Mouse (Mus musculus): ENCODE data around the gene Iqgap1.

Iqgap1 gene

DNA sequence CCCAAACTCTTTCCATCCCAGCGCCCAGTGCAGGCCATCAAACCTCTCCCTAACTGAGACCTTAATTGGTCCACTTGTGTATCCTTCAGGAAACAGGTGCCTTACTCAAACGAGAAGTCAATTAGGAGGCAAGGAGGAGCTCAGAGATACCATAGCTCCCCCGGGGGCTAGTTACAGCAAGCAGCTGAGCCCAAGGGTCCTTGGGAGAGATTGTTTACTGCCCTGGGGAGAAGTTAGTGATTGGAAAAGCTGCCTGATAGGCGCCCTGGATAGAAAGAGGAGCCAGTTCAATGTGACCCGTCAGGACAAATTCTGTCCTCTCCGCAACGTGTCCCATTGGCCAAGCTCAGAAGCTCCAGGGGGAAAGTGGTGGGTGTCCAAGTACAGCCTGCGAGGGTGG lies 126.1 kb downstream of the Iqgap1 start:
- DNase-seq, result no peak

DNA sequence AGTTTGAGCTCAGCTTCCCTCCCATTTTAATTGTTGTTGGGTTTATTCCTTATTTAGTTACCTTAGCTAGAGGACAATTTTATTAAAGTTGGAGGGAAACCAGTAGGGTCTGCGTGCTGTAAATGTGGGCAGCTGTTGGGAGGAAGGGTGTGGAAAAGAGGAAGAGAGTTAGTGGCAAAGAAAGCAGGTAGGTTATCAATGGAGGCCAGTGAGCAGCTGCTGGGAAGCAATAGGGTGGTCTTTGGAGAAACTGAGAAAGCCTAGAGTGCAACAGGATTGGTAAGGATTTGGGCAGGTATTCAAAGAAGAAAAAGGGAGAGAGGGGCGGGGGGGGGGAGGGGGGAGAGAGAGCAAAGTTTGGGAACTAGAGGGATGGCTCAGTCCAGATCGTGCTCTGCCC lies 126.8 kb downstream of the Iqgap1 start:
- no peak for DNase-seq

DNA sequence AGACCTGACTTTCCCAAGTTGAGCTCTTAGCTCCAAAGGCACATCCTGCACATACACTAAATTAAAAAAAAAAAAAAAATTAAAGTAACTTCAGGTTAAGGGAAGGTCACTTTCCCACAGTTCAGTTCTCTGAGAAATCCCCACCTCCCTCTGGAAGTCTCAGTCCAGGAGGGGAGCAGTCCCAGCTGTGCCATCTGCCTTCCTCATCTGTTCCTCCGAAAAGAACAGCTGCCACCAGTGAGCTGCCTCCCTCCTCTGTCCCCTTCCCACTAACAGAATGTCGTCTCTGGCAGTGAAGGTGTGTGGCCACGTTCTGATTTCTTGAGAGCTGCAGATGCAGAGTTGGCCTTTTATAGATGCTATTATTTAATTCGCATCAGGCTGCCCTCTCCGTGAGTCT lies 127.9 kb downstream of the Iqgap1 start:
- DNase-seq, result no peak

DNA sequence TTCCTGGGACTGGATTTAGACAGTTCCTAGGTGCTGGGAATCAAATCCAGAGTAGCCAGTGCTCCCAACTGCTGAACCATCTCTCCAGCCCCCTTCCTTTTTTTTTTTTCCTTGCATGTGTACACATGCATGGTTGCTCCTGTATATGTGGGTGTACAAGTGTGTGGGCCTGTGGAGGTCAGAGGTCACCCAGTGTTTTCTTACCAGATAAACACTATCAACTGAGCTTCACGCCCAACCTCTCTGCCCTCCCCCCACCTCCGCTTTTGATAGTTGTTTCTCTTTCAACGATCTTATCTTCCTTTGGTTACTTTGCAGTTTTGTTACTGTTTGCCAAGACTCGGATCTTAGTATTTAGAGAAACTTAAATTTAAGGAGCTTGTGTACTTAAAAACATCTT lies 128.9 kb downstream of the Iqgap1 start:
- DNase-seq, result no peak

- DNase-seq, result no peak
Observed at GRCm38 (mm10) chr7:80696334-80696733, 129.4 kb downstream of the Iqgap1 start.

DNA sequence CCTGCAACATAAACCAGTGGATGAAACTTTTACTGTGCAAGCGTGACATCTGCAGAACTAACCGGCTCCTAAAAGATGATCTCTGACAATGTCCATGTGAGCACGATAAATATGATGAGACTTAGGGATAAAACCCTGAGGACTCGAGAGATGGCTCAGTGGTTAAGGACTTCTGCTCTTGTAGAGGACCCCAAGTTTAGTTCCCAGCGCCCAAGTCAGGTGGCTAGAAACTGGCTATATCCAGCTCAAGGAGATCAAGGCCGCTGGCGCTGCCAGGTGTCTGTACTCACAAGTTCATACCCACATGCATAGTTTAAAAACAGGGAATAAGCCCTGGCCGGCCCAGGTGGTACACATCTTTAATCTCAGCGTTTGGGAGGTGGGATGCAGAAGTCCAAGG lies 133.3 kb downstream of the Iqgap1 start:
- no peak for DNase-seq

DNA sequence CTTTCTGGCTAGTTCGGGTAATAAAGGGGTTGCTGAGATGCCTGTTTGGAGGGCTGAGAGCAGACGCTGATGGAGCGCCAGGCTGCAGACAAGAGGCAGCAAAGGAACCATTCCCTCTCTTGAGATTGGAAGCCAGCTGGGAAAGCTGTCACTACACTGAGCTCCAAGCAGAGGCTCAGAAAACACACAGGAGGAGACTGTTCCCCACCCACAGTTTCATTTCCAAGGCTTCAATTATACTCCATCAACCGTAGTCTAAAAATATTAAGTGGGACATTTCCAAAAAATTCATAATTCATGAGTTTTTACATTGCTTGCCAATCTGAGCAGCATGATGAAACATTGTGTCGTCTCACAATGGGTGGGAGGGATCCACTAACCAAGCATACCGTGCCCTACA lies 134.6 kb downstream of the Iqgap1 start:
- DNase-seq, result peak; percentile 33

GRCm38 (mm10) chr7:80689221-80689591 lies 136.6 kb downstream of the Iqgap1 start:
- DNase-seq, result no peak

DNA sequence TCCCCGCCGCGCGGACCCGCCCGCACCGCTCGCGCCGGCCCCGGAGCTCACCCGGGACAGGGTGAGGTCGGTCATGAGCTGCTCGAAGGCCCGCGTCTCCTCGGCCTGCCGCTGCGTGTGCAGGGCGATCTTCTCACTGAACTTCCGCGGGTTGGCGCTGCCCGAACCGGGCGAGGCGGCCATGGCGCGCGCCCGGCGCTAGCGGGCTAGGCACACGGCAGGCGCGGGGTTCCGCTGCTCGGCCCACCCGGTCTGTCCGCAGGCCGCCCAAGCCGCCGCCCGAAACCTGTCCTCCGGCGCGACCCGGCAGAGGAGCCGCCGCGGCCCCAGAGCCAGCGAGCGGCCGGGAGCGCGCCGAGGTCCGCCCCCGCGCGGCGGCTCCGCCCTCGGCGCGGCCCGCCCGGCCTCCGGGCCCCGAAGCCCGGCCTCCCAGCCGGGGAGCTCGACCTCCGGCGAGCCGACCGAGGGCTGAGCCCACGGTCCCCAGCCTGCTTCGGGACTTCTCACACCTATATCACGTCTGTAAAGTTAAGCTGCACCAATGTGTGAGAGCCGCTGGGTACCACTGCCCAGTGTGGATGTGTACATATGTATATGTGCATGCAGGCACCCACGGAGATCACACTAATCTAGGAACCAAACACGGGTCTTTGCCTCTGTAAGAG lies 137.1 kb downstream of the Iqgap1 start, which contains the start of gene Crtc3:
Crtc3 (minus strand) TSS at position 322 of the 665 bp plus-strand sequence.
- DNase-seq, result peak; percentile 55

GRCm38 (mm10) chr7:80687721-80688555 lies 137.8 kb downstream of the Iqgap1 start:
- DNase-seq, result peak; percentile 60

- no peak for DNase-seq
Observed at GRCm38 (mm10) chr7:80685639-80686038, 140.1 kb downstream of the Iqgap1 start.

GRCm38 (mm10) chr7:80682630-80683029 lies 143.1 kb downstream of the Iqgap1 start:
- no peak for DNase-seq

DNA sequence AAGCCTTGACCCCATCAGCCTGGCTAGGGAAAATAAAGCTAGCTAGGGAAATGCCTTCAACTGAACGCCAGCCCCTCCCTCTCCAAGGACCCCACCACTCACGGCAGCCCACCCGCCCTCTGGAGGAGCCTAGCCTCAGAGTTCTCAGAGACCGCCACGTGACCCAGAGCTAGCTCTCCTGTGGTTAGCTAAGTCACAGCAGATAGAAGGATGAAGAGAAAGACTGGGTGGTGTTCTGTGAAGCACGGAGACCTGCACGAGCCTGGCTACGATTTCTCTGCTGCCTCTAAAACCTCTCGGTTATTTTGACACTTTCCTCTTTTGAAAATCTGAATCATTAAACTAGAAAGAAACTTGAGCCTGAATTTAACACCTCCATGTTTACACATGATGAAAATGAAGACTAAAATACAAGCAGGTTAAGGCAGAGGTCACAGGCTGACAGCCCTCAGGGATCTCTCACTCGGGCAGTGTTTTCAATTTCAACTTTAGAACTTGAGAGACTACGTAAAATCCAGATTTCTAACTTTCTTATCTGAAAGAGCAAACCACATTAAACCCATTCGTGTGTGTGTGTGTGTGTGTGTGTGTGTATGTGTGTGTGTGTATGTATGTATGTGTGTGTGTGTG lies 145.4 kb downstream of the Iqgap1 start:
- DNase-seq, result no peak

- DNase-seq, result no peak
Observed at GRCm38 (mm10) chr7:80672323-80672722, 153.5 kb downstream of the Iqgap1 start.

GRCm38 (mm10) chr7:80670889-80671288 lies 154.9 kb downstream of the Iqgap1 start:
- no peak for DNase-seq

GRCm38 (mm10) chr7:80667190-80667589 lies 158.6 kb downstream of the Iqgap1 start:
- DNase-seq, result no peak

GRCm38 (mm10) chr7:80666198-80666915 lies 159.4 kb downstream of the Iqgap1 start:
- no peak for DNase-seq
